Mouse (Mus musculus): ENCODE data around the gene Gm20896.
"Not testable (repeated sequence)": the region's sequence is repeated elsewhere in the genome, so short reads cannot be mapped to it uniquely, and the experiment has no call there.

The Gm20896 gene

DNA sequence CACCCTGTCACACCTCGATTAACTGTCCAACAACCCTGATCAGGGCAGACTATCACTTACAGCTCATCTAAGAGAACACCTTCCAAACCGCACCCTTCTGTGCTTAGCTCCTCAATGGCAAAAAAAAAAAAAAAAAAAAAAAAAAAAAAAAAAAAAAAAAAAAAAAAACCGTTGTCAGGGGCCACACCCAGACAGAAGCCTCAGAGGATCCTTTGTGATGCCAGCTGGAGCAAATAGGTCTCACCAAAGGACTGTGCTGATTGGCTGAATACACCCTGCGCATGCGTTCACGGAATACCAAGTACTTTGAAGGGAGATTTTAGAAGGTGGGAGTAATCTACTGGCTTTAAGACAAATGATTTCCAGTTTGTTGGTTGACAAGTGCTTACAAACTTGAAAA lies at the start of gene Gm20896:
TSS of gene Gm20896 (minus strand) at position 101 of the 400 bp plus-strand sequence.
- DNase-seq (ENCODE audit: low spot score) = not testable (repeated sequence)

Measured in ovary, postnatal 10 days (tissue).